Mouse (Mus musculus) thymus, adult 2 months (tissue): Measurements from ENCODE around the gene Erc2.

Source experiments
- CTCF ChIP-seq: fragments of 200-500 bp; IDR thresholded peaks from 2 replicates; pipeline ENCODE4 v1.5.1; 2012; ENCODE audit warnings: mild to moderate bottlenecking, control low read depth, low read length, moderate library complexity, borderline replicate concordance; ENCODE audit not compliant: control insufficient read depth, poor library complexity, insufficient read depth; ENCODE audit errors: extremely low read depth
- POLR2A ChIP-seq: fragments of 200-500 bp; IDR thresholded peaks from 2 replicates; pipeline ENCODE4 v1.6.1; 2012; ENCODE audit warnings: mild to moderate bottlenecking, low read length, control low read depth, moderate library complexity; ENCODE audit not compliant: control insufficient read depth, poor library complexity, insufficient read depth; ENCODE audit errors: extremely low read depth

- TF ChIP-seq CTCF, result no peak
- TF ChIP-seq POLR2A, result no peak
Observed at GRCm38 (mm10) chr14:27789066-27789898, 167.1 kb downstream of the Erc2 start.
